23 mouse cellular contexts compared by ENCODE assay signal in genomic region chr5:67057803-67058202, GRCm38 (mm10). TPM values are rescaled to one million over a fixed set of nuclear protein-coding genes. Genes with fewer than 3 reads are reported as not detected.
DNase-seq lines count a peak whose midpoint lies in the region; ATAC-seq and TF ChIP-seq lines count a peak whose summit lies in the region.
"Had no signal": no experiment of that assay in that cellular context is flagged by ENCODE, and none has a peak within 500 bp of the region (broad histone marks: within the 10 kb centered on the region; RNA-seq: fewer than 3 reads in every experiment).

No protein-coding gene starts in this region.

- no peaks in the 10 kb centered on the region for H3K4me1 ChIP-seq in heart, adult 2 months (ENCODE audit: control insufficient read depth, insufficient read depth, low read length)
- H3K4me1 ChIP-seq in liver, embryonic 14.5 days (replicated peaks; ENCODE audit: control insufficient read depth in 2 of 2, insufficient read depth in 2 of 2, low read length in 1 of 2): no peaks in the 10 kb centered on the region
- H3K4me1 ChIP-seq in ES-Bruce4 (ENCODE audit: control insufficient read depth, insufficient read depth, low read length): no peaks in the 10 kb centered on the region
- H3K4me1 ChIP-seq: hindbrain, embryonic 15.5 days; liver, embryonic 13.5 days had no signal

- no peaks in the 10 kb centered on the region for H3K27me3 ChIP-seq in heart, adult 2 months (ENCODE audit: control insufficient read depth, insufficient read depth, low read length)
- H3K27me3 ChIP-seq in liver, embryonic 14.5 days (ENCODE audit: control insufficient read depth, insufficient read depth, low read length): no peaks in the 10 kb centered on the region
- H3K27me3 ChIP-seq in ES-Bruce4 (ENCODE audit: control insufficient read depth, insufficient read depth, low read length, poor library complexity, severe bottlenecking): no peaks in the 10 kb centered on the region; the same call in 1 of the 2 replicates
- H3K27me3 ChIP-seq: hindbrain, embryonic 15.5 days; liver, embryonic 13.5 days had no signal

- H3K36me3 ChIP-seq in heart, adult 2 months (ENCODE audit: control insufficient read depth, insufficient read depth, low read length): no peaks in the 10 kb centered on the region
- H3K36me3 ChIP-seq in liver, embryonic 14.5 days (replicated peaks; ENCODE audit: control insufficient read depth, insufficient read depth, low read depth): no peaks in the 10 kb centered on the region
- H3K36me3 ChIP-seq in ES-Bruce4 (ENCODE audit: control insufficient read depth, insufficient read depth, low read length, poor library complexity, severe bottlenecking): no peaks in the 10 kb centered on the region
- H3K36me3 ChIP-seq: G1E; liver, embryonic 13.5 days had no signal

- TF ChIP-seq POLR2A in heart, adult 2 months (IDR thresholded peaks at IDR 0.05; ENCODE audit: insufficient read depth, low read depth, low read length): no peak
- TF ChIP-seq POLR2A in ES-Bruce4 (IDR thresholded peaks at IDR 0.05; ENCODE audit: insufficient read depth, low read length): no peak

- TF ChIP-seq EP300 in heart, adult 2 months (IDR thresholded peaks at IDR 0.05; ENCODE audit: insufficient read depth, low read depth, low read length): no peak
- no peak for TF ChIP-seq EP300 in liver, embryonic 14.5 days (IDR thresholded peaks at IDR 0.05; ENCODE audit: low read depth)
- TF ChIP-seq EP300 in ES-Bruce4 (IDR thresholded peaks at IDR 0.05; ENCODE audit: insufficient read depth, low read depth, low read length): no peak

- DNase-seq in heart, adult 2 months: no peak
- DNase-seq in heart, postnatal 4 days: no peak
- DNase-seq in liver, embryonic 14.5 days (ENCODE audit: low read depth in 3 of 3, low spot score in 3 of 3): no peak
- DNase-seq in liver: no peak
- peak; percentile 67 for DNase-seq in ZHBTc4 (ENCODE audit: low read depth, low spot score)
- no peak for DNase-seq in right cerebral cortex, postnatal 14 days
- no peak for DNase-seq in embryo, embryonic 9.5 days (ENCODE audit: extremely low spot score)
- DNase-seq: adrenal gland, adult 2 months; B cell, adult 2 months; cerebellum, adult 11 months; cerebellum, postnatal 36 days; gastrocnemius, postnatal 14 days; heart, postnatal 14 days; kidney, adult 18-20 months; kidney, postnatal 4 days; liver, embryonic 13.5 days had no signal

- intact Hi-C loops in heart, adult 2 months (cut with DNase I): no loop called here

- H3K79me2 ChIP-seq in heart, adult 2 months (replicated peaks; ENCODE audit: control insufficient read depth, insufficient read depth, low read length): no peaks in the 10 kb centered on the region

- 81% methylated on average over 6 of the region's 6 CpGs for WGBS in heart, adult 2 months
- 59% methylated on average over 6 of the region's 6 CpGs for WGBS in liver, embryonic 14.5 days (ENCODE audit: insufficient replicate concordance)

- H3K9ac ChIP-seq in heart, adult 2 months (ENCODE audit: low read depth, low read length): no peak overlapping the region
- no peak overlapping the region for H3K9ac ChIP-seq in liver, embryonic 14.5 days (replicated peaks)
- no peak overlapping the region for H3K9ac ChIP-seq in ES-Bruce4 (ENCODE audit: low read depth, poor library complexity, severe bottlenecking)
- H3K9ac ChIP-seq: hindbrain, embryonic 15.5 days; liver, embryonic 13.5 days had no signal

- H3K4me2 ChIP-seq in liver, embryonic 14.5 days (ENCODE audit: low read depth): no peak overlapping the region
- H3K4me2 ChIP-seq: heart, embryonic 11.5 days; hindbrain, embryonic 15.5 days; liver, embryonic 13.5 days had no signal

- H3K4me3 ChIP-seq in heart, adult 2 months: no peak overlapping the region
- H3K4me3 ChIP-seq in liver, embryonic 14.5 days (ENCODE audit: insufficient read depth in 1 of 2, low read depth in 2 of 2, low read length in 2 of 2): no peak overlapping the region
- no peak overlapping the region for H3K4me3 ChIP-seq in ES-Bruce4 (ENCODE audit: low read depth, low read length)
- H3K4me3 ChIP-seq: hindbrain, embryonic 15.5 days; liver, embryonic 13.5 days had no signal

- peak; percentile 52 for TF ChIP-seq CTCF in heart, adult 2 months (IDR thresholded peaks at IDR 0.05)
- peak; percentile 30; the same call in 1 of the 2 replicates for TF ChIP-seq CTCF in liver, embryonic 14.5 days (IDR thresholded peaks at IDR 0.05; ENCODE audit: low read depth)
- TF ChIP-seq CTCF in ES-Bruce4 (IDR thresholded peaks at IDR 0.05; ENCODE audit: low read depth, low read length): peak; percentile 45

- no peaks in the 10 kb centered on the region for H3K9me3 ChIP-seq in liver, embryonic 14.5 days (ENCODE audit: control insufficient read depth, low read length)
- H3K9me3 ChIP-seq in ES-Bruce4 (replicated peaks; ENCODE audit: control insufficient read depth, insufficient read depth, low read length, poor library complexity, severe bottlenecking): no peaks in the 10 kb centered on the region
- H3K9me3 ChIP-seq: hindbrain, embryonic 15.5 days; liver, embryonic 13.5 days had no signal

- no peak overlapping the region for H3K27ac ChIP-seq in heart, adult 2 months
- no peak overlapping the region for H3K27ac ChIP-seq in liver, embryonic 14.5 days
- no peak overlapping the region for H3K27ac ChIP-seq in ES-Bruce4 (ENCODE audit: insufficient read depth, low read length)
- H3K27ac ChIP-seq: hindbrain, embryonic 15.5 days; liver, embryonic 13.5 days had no signal

- ATAC-seq in liver, embryonic 14.5 days (ENCODE audit: insufficient read depth): no peak

RNA-seq across cellular contexts. Expression of gene Phox2b, which starts 41.3 kb away (rescaled TPM):
- not detected for total RNA-seq in heart, adult 2 months (2021)
- polyA plus RNA-seq in heart, adult 2 months (2012; rRNA removed): 0.12 and 0.26 TPM in 2 replicates
- under 1 TPM in 1 of 2 experiments, not detected in 1; 0.14 TPM for total RNA-seq in heart, postnatal 4 days (2021)
- polyA plus RNA-seq in liver, embryonic 14.5 days (2012; rRNA removed): 0.04 and 0.08 TPM in 2 replicates
- not detected in 2 replicates for polyA plus RNA-seq in liver, embryonic 14.5 days (2014; fragmentation: Nextera tagmentation; extraction: Ambion mirVana)
- polyA plus RNA-seq in ES-Bruce4 (2011; ENCODE audit: insufficient read depth, insufficient read length, low read depth, missing spikeins): not detected in 2 replicates
- total RNA-seq: gastrocnemius, postnatal 14 days; heart, postnatal 14 days; layer of hippocampus, postnatal 14 days; left cerebral cortex, postnatal 36 days had no signal
- polyA plus RNA-seq: G1E; thymus, postnatal 0 days had no signal
